Mouse (Mus musculus) heart, adult 11 months (tissue): ENCODE data around the gene Elfn2.

Experiments
- DNase-seq: peaks from one replicate; pipeline ENCODE4 v3.0.0; 2022

Elfn2 gene

DNA sequence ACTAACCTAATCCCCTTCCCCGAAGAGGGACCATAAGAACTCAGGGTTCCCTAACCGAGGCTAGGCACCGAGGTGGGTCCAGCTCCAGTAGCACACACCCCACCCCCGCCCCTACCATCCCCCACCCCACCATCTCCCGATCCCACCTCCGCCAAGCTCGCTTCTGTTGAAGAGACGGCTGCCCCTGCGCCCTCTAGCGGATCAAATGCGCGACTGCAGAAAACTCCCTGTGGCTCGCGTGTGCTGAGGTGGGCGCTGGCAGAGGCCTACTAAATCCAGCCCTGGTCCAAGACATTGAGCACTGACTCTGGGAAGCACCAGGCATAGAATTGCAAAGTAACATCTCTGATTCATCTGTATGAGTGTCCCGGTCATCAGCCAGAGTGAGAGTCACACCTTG, 1.5 kb upstream of the Elfn2 start:
- DNase-seq = peak; percentile 93

DNA sequence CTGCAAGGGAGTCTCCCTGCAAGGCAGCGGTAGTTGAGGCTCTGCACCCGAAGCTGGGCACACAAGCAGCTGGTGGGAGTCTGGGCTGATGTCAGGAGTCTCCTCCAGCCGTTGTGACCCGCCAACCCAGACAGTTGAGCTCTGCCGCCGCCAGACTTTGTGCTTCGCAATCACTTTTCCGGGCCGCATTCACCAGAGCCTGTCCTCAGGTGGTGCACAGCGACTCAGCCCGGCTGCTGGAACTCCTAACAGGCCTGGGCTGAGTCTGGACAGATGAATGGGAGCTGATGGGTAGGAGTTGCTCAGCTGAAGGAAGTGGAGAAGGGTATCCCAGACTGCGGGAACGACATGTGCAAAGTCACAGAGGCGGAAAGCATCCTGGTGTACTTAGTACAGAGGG, 845 bp upstream of the Elfn2 start:
- no peak for DNase-seq

DNA sequence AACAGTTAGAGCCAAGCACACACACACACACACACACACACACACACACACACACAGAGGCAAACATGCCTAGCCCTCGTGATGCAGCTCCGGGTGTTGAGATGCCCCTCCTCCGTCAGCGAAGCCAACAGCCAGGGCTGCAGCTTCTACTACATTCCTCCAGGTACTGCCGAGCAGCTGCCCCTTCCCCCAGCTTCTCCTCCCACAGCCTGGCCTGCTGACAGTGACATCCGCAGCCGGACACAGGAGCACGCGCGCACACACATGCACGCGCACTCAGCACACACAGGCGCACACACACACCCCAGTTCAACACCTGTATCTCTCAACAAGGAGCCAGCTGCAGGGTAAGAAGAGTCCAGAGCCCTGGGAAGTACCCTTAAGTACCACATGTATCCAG, 1.6 kb downstream of the Elfn2 start:
- DNase-seq = no peak

DNA sequence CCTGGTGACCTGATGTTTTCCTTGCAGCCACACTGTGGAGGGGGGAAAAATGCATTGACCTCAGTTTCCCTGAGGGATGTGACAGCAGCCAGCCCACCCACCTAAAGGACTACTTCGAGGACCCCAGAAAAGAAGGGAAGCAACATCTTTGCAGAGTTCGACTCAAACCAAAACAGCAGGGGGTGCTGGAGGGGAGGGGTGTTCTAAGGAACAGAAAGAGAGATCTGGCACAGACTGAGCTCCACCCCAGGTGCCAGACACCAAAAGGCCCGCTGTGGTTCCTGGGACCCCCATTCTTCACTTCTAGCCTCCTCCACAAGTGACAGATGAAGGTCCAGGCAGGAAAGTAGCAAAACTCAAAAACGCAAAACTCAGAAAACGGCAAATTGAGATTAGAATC, 2.7 kb downstream of the Elfn2 start:
- no peak for DNase-seq

DNA sequence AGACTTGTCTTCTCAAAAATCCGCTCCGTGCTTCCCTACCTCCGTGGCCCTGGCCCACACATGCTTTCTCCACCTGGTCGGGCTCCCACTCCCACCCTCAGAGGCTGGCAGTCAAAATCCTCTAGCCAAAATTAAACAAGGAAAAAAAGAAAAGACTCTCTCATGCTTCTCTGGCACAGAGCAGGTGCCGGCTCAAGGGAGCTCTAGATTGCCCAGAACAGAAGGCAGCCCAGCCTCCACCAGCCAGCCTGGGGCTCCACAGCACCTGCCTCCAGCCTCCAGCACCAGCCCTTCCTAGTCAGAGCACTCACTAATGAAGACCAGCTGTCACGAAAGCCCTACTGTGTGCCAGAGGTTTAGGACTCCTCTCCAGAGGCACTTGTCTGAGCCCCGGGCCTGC, 4.8 kb downstream of the Elfn2 start:
- no peak for DNase-seq

DNA sequence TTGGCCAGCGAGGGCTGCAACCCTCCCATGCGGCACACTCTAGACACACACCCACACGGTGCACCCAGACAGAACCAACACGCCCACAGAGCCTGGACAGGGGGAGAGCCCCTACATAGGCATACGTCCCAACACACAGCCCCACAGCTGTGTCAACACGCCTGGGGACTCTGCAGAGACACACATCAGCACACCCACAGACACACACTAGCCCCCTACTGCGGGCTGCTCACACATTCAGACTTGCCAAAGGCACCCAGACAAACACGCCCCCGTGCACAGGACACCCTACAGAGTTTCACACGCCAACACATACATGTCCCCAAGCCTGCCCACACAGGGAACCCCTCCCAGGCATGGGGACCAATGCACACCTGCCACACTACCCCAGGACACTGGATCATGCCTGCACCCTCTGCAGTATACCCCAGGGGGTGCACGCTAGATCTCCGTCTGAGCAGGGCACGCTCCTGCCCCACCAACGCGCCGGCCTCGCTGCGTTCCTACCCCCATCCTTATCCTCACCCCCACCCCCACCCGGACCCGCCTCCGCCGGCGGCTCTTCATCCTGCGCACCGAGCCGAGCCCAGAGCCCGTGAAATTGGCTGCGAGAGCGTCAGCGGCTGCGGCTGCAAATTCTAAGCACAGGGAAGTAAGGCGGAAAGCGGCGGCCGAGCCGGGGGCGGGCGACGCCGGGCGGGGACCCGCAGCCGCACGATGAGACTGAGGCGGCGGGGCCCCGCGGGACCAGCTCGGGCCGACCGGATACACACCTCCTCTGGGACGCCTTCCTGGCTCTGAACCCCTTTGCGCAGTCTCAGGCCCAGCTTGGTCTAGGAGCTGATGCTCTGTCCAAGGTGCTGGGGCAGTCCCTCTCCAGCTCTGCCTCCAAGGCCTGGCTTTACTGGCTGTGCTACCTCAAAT, 6.0 kb downstream of the Elfn2 start:
- DNase-seq = no peak

DNA sequence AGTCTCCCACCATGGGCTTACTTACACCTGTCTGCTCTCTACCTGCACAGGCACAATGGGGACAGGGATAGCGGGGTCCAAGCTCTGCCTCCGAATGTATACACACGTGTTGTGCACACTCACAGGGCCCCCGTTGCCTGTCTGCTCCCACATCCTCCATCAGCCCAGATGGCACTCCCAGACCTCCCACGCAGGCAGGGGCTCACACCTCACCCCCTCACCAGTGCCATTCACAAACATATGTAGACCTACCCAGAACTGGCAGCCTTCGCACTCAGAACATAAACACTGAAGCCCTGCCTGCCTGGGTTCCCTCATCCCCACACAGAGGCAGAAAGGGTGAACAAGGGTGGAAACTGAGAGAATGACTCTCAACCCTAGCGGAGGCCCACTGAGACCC, 6.6 kb downstream of the Elfn2 start:
- no peak for DNase-seq

DNA sequence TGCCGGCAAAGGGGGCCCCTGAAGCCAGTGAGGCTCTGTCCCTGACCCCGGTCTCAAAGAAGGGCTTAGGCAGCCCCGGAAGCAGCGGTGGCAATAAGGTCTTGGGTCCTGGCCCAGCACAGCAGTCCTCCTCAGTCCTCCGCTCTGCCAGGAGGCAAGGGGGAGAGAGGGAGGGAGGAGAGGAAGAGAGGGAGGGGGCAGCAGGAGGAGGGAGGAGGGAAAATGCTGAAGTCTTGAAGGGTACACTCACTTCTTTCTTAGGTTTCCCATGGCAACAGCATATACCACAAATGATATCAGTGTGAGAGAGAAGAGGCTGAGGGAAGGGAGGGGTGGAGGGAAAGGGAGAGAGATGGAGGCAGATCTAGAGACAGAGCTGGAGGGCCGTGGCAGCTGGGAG, 7.9 kb downstream of the Elfn2 start:
- DNase-seq = no peak

DNA sequence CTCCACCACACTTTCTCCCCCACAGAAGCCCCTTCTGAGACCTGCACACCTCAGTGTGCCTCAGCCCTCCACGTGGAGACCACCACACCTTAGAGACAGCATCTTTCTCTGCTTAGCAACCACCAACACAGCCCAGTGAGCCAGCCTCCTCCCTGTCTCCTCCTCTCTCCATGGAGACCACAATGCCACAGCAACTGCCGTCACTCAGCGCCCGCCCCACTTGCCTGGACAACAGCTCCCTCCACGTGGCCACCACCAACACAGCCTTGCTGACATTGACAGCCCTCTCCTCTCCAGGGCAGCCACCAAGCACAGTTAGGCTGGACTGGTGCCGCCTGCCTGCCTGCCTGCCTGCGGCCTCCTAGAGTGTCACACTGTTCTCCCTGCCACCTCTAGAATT, 8.8 kb downstream of the Elfn2 start:
- DNase-seq = peak; percentile 91

DNA sequence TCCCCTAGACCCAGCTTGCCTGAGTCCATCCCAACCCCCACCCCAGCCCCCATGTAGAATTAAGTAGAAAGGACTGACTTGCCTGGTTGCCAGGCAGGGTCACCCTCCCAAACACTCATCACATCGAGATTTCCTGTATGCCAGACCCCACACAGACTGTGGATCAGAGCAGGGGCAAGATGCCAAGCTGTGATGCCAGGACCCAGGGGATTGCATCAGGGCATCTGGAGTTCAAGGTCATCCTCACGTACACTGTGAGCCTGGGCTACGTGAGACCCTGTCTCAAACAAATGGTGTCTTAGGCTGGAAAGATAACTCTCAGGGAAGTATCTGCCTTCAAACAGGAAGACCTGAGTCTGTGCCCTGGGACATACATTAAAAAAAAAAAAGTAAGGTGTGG, 11.9 kb downstream of the Elfn2 start:
- DNase-seq = no peak

DNA sequence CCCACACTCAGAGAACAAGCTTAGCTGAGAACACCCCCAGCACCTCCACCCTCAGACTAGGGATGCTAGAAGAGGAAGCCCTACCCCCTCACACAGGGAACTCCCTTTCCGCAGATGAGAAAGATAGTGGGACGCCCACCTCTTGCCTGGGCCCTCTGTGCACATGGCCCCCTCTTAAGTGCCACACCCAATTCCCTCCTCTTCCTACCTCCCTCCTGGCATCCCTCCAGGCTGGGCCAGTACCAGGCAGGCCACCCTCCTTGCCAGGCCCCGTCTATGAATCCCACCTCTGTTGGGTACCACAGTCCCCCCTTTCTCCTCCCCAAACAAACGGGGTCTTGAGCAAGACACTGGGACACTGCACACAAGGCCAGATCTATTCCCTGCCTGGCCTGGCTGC, 13.7 kb downstream of the Elfn2 start:
- no peak for DNase-seq

DNA sequence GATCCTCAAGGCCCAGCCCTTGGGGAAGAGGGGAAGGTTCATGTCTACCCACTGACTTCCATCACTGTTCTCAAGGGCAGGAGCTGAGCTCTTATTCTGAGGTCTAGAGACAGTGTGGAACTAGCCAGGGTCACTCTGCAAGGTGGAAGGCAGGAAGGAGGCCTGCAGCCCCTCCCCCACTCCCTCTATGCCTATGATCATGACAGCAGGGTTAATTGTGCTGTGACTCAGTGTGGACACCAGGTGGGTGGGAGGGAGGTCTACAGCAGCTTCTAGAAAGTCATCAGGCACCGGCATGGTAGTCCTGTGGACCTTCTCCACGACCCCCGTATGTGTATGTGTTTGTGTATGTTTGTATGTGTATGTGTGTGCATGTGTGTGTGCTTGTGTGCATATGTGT, 14.6 kb downstream of the Elfn2 start:
- no peak for DNase-seq

DNA sequence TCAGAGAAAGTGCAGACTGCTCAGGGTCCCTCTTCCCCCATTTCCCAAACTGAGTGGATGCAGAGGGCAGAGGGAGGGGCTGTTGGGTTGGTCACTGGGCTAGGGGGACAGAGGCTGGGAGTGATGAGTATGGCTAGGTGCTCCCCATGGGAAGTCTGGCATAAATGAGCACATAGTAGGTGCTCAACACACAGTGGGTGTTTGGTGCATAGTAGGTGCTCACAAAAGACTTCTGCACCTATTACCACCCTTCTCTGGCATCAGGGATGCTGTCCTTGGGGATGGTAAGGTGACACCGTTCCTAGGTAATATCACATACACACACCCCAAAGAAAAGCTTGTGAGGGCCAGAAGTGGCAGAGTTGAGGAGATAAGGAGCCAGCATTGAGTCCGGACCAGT, 18.2 kb downstream of the Elfn2 start:
- DNase-seq = no peak

DNA sequence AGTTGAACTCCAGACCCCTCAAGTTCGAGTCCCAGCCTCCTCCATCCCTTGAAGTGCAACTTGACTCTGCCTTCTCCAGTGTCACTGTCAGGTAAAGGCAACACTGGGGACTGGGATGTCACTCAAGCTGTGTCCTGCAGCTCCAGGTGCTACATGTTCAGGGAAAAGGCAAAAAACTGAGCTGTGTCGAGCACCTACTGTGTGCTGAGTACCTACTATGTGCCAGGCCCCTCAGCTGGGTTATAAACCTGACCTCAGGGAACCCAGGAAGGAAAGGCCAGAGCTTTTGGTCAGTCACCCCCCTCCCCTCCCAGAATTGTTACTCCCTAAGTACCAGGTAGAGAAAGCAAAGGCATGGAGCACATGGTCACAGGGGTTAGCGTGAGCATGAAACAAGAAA, 19.1 kb downstream of the Elfn2 start:
- no peak for DNase-seq

DNA sequence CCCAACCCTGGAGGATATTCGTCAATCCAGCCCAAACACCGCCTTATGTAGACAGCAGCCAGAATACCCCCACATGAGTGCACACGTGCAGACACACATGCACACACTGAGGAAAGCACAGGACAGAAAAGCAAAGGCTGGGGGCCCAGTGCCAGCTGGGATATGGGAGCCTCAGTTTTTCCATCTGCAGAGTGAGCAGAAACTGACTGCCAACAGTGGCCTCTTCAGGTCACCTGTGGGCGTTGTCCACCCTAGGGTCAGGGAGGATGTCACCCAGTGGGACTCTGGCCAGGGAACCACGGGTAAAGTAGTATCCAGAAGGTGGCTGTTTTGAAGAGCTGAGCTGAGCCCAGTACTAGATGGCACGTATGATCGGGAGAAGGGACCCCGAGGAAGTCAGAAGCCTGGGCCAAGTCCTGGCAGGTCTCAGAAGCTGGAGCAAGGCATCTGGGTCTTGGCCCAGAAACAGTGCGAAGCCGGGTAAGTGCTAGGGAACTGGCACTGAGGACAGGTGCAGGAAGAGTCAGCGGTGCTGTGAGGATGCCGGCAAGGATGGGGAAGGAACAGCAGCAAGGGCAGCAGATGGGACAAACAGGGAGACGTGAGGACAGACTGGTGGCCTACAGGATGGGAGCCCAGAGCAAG, 20.0 kb downstream of the Elfn2 start:
- no peak for DNase-seq

DNA sequence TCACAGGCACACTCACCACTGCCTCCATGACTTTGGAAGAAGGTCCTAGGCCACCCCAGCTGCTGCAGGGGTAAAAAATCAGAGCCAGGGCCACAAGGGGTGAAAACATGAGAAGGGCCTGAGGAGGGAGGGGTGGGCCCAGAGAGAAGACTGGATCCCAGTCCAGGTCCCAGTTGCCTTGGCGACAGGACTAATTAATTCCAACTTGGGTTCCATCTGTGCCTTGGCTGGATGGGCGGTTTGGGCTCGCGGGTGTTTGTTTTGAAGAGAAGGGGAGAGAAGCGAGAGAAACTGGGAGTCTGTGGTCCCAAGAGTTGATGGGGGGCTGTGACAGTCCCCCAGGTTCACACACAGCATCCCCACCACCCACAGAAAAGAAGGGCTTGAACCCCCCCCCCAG, 20.5 kb downstream of the Elfn2 start:
- no peak for DNase-seq

DNA sequence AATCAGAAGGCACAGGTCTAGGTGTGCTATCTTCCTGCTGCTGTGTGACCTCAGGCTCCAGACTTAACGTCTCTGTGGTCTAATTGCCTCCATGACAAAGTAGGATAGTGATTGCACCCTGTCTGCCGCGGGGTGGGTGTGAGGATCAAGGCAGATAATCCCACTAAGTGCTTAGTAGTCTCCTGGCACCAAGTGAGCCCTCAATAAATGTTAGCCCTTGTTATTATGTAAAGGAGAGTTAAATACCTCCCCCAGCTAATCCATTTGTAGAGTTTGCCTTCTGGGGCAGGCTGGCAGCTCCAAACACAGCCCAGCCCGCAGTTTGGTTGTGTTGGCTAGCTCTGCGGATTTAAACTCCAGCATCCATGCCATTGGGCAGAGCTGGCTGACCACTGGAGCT, 22.8 kb downstream of the Elfn2 start:
- DNase-seq = no peak

DNA sequence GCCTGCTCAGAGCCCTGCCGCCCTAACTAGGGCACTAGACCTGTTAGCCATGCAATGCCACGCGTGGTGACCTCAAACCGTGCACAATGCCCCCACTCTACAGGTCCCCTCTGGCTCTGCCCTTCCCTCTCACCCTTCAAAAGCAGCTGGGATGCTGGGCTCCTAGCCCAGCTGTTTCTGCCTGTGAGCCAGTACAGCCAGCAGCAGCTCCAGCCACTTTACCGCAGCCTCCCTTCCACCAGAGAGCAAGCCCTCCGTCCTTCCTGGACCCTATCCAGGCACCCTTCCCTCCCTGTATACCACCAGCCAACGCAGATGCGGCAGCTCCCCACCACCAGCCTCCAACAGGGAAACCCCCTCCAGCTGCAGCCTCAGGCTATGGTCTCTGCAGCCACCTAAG, 26.1 kb downstream of the Elfn2 start:
- DNase-seq = no peak

DNA sequence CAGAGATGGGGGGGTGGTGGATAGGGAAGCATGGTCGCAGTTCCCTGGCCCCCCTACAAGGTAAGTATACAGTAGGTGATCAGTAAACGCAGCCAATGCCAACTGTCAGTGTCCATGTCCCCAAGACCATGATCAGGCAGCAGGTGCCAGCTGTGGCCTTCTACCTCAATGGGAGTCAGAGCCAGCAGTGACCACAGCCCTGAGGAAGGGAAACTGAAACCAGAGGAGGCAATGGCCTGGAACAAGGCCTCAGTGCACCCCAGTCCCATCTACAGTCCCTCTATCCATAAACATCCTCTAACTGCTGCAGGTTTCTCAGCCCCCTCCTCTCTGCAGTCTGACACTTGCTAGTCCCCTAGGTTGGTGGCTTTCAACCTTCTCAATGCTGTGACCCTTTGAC, 27.9 kb downstream of the Elfn2 start:
- DNase-seq = no peak

DNA sequence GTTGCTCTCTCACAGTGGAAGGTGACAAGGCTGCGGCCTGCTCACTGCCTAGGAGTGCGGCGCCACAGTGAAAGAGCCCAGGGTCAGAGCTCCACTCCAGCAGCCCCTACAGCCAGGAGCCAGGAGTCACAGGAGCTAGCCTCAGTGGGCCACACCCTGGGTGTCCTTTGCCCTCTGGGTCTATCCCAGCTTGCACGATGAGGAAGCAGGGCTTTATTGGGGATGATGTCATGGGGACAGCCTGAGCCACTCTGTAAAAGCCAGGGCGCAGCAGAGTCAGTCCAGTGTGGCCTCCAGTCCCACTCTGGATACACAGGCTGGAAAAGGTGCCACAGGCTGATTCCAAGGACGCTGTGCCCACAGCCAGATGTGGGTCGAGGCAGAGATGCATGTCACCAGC, 31.7 kb downstream of the Elfn2 start:
- no peak for DNase-seq

DNA sequence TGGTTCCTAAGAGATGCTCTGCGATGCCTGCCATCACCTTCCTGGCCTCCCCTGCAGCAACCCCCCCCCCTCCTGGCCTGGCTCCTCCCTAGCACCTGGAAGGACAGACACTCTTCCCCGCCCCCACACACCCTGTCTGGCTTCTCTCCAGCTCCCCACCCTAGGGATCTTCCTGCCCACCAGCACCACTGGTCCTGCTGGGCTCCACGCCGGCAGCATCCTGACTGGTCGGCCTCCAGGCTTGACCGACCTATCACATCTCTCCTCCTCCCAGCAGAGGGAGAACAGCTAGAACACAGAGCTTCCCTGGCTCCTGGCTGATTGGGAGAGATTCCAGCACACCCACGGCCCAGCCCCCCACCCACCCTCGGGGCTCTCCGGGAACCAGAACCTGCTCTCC, 34.5 kb downstream of the Elfn2 start:
- no peak for DNase-seq

DNA sequence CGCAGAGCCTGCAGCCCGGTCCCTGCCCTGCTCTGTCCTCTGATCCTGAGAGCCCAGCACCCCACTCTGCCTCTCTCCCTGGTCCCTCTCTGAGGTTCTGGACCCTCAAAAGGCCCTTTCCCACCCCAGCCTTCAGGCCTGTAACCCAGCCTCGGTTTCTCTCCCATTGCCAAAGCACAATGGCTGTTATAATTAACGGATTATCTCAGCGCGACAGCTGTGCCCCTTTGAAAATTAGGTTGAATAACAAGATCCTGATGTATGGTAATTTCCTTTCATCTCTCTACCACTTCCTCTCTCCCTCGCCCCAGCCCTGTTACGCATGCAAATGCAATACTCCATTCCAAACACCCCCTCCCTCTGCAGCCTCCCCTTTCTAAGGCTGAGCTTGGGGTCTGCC, 35.1 kb downstream of the Elfn2 start:
- DNase-seq = no peak

DNA sequence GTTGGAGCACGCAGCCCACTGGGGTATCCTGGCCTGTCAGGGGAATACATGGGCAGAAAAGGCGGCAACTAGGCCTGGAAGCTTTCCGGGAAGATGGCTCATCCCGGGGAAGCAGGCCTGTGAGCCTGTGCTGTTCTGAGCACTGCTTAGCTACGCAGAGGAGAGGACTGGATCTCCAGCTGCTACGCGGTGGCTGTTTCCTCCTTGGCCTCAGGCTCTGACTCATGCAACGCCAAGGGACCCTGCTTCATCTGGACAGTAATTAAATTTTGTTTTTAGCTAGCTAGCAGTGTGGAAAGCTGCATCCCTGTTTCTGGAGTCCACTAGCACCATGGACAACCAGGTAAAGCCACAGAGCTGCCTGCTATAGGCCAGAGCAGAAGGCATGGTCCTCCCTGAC, 36.8 kb downstream of the Elfn2 start:
- DNase-seq = no peak

DNA sequence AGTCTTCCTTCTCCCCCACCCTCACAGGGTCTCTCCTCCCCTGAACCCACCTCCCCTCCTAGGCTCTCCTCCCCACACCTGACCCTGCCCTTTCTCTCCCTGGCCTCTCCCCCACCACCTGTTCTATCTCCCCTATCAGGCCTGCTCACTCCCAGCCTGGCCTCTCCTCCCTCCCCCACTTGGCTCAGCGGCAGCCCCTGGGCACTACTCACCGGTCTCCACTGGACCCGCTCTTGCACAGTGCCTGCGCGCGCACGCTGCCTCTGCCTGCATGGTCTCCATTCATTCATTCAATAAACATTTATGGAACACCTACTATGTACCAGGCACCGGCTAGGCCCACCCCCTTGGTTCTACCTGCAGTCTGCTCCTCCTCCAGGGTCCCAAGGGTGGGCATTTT, 37.3 kb downstream of the Elfn2 start:
- DNase-seq = no peak

DNA sequence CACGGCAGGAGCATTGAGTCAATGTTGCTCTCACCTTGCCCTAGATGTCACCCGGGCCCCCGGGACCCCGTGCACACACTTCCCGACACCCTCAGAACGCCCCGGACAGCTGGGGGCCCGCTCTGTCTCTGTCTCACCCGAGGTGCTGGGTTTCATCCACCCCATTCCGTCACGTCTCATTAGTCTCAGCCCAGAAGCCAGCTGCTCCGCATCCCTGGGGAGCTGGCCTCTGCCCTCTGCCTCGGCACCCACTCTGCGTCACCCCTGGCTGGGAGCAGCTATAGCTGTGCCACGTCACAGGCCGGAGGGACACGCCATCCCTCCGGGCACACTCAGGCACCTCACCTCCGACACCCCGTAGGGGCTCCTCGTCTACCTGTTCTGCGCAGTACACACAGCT, 38.3 kb downstream of the Elfn2 start:
- DNase-seq = no peak
